Mouse (Mus musculus) midbrain, embryonic 16.5 days (tissue): ENCODE results near the gene Metap2. TPM values are rescaled to one million over a fixed set of nuclear protein-coding genes. Genes with fewer than 3 reads are reported as not detected.

Source experiments
- ATAC-seq: fragments of 200-750 bp; cut with Nextera tagmentation; 2 replicates; pipeline ENCODE4 v1.8.0; 2017; ENCODE audit warnings: moderate TSS enrichment
- H3K27ac ChIP-seq: fragments of 300-500 bp; sonication (generic); 2 replicates; pipeline ENCODE4 v1.5.1; 2014; ENCODE audit warnings: mild to moderate bottlenecking, low read length, mixed read lengths
- H3K27me3 ChIP-seq: fragments of 300-500 bp; sonication (generic); 2 replicates; pipeline ENCODE4 v1.6.1; 2014; ENCODE audit warnings: low read depth, low read length, mixed read lengths; ENCODE audit not compliant: control insufficient read depth, insufficient read depth
- H3K36me3 ChIP-seq: fragments of 300-500 bp; sonication (generic); 2 replicates; pipeline ENCODE4 v1.6.1; 2014; ENCODE audit warnings: mild to moderate bottlenecking, low read length, moderate library complexity, mixed read lengths; ENCODE audit not compliant: control insufficient read depth, insufficient read depth
- H3K4me1 ChIP-seq: fragments of 300-500 bp; sonication (generic); 2 replicates; pipeline ENCODE4 v1.6.1; 2014; ENCODE audit warnings: mild to moderate bottlenecking, low read length, mixed read lengths; ENCODE audit not compliant: control insufficient read depth, insufficient read depth
- H3K4me2 ChIP-seq: fragments of 300-500 bp; sonication (generic); 2 replicates; pipeline ENCODE4 v1.6.1; 2014; ENCODE audit warnings: mild to moderate bottlenecking, low read length, mixed read lengths
- H3K4me3 ChIP-seq: fragments of 300-500 bp; sonication (generic); 2 replicates; pipeline ENCODE4 v1.5.1; 2014; ENCODE audit warnings: low read depth, mild to moderate bottlenecking, low read length, moderate library complexity, mixed read lengths
- H3K9ac ChIP-seq: fragments of 300-500 bp; sonication (generic); 2 replicates; pipeline ENCODE4 v1.6.1; 2014; ENCODE audit warnings: low read depth, low read length, mixed read lengths
- H3K9me3 ChIP-seq: fragments of 300-500 bp; sonication (generic); replicated peaks from 2 replicates; pipeline ENCODE4 v1.6.1; 2014; ENCODE audit warnings: mild to moderate bottlenecking, low read length, mixed read lengths; ENCODE audit not compliant: control insufficient read depth, poor library complexity, severe bottlenecking
- WGBS: fragments of 180-500 bp; shearing (Covaris S2); extraction: QIAGEN DNeasy Blood & Tissue Kit; methylation state at CpG from one replicate; pipeline ENCODE4 v1.1.7; 2014; 5-methylcytosine and 5-hydroxymethylcytosine counted together
- polyA plus RNA-seq: library from polyadenylated mRNA; unstranded; fragments of >200 nt; fragmentation: Nextera tagmentation; extraction: Ambion mirVana; gene quantifications from 2 replicates; pipeline ENCODE4 v1.2.1, GENCODE M21; 2015

Gene Metap2
- polyA plus RNA-seq, 1 experiment from 2014 or later = 156 TPM

DNA sequence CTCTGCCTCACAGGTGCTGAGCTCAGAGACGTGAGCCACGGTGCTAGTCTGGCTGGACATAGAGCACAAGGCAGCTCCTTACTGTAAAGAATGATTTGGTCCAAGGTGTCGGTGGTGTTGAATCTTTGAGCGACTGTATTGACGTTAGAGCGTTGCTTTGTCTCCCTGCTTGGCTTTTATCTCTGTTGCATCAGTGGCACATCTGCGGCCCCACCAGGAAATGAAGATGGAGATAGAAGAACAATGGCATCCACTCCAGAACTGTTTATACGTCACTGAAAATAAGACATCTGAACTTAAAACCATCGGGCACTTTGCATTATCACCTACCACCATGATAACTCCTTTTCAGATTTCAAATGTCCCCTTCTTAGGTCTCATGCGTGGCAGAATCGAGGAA is 3.0 kb upstream of the Metap2 start:
- ATAC-seq = no peak
- H3K27me3 ChIP-seq = no peaks in the 10 kb centered on the region
- 92% methylated on average over 11 of the region's 11 CpGs for WGBS
- H3K4me2 ChIP-seq = no peak overlapping the region
- no peak overlapping the region for H3K9ac ChIP-seq
- no peak overlapping the region for H3K27ac ChIP-seq
- no peaks in the 10 kb centered on the region for H3K9me3 ChIP-seq
- no peaks in the 10 kb centered on the region for H3K4me1 ChIP-seq
- H3K36me3 ChIP-seq = no peaks in the 10 kb centered on the region
- H3K4me3 ChIP-seq = no peak overlapping the region

DNA sequence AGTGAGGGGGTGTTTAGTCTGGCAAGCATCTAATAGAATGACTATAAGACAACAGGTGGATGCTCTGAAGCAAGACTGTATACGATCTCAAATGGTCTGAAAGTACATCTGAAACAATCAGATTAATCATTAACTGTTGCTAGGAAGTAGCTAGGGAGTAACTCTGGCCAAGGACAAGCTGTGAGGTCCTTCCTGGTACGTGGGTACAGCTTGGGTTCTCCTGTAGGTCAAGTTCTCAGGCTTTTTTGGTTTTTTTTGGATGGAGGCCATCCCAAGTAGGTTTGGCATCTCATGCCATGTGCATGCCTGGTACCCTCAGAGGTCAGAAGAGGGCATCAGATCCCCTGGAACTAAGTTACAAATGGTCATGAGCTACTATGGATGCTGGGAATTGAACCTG is 2.4 kb upstream of the Metap2 start:
- no peak overlapping the region for H3K4me3 ChIP-seq
- 61% methylated on average over 2 of the region's 2 CpGs for WGBS
- no peak overlapping the region for H3K27ac ChIP-seq

DNA sequence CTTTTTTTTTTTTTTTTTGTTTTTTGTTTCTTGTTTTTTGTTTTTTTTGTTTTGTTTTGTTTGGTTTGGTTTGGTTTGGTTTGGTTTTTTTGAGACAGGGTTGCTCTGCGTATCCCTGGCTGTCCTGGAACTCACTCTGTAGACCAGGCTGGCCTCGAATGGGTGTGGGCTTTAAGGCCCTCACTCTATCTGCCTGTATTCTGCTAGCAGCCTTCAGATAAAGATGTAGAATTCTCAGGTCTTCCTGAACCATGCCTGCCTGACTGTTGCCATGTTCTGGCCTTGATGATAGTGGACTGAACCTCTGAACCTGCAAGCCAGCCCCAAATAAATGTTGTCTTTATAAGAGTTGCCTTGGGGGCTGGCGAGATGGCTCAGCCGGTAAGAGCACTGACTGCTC is 4.3 kb downstream of the Metap2 start:
- Histone ChIP-seq H3K4me2 (no peak overlapping the region), H3K9ac (no peak overlapping the region), H3K4me1 (peaks cover 15% of the 10 kb centered on the region), H3K36me3 (no peaks in the 10 kb centered on the region), H3K4me3 (no peak overlapping the region), H3K9me3 (no peaks in the 10 kb centered on the region), H3K27ac (no peak overlapping the region), H3K27me3 (no peaks in the 10 kb centered on the region; the same call in 1 of the 2 replicates)
- WGBS = 88% methylated on average over 4 of the region's 4 CpGs
- no peak for ATAC-seq

More for the DNA sequence above, 2.4 kb upstream of the Metap2 start:
- no peak overlapping the region for H3K4me2 ChIP-seq
- no peak for ATAC-seq
- H3K9ac ChIP-seq = no peak overlapping the region
- H3K36me3 ChIP-seq = no peaks in the 10 kb centered on the region
- no peaks in the 10 kb centered on the region for H3K27me3 ChIP-seq
- no peaks in the 10 kb centered on the region for H3K9me3 ChIP-seq
- H3K4me1 ChIP-seq = no peaks in the 10 kb centered on the region

DNA sequence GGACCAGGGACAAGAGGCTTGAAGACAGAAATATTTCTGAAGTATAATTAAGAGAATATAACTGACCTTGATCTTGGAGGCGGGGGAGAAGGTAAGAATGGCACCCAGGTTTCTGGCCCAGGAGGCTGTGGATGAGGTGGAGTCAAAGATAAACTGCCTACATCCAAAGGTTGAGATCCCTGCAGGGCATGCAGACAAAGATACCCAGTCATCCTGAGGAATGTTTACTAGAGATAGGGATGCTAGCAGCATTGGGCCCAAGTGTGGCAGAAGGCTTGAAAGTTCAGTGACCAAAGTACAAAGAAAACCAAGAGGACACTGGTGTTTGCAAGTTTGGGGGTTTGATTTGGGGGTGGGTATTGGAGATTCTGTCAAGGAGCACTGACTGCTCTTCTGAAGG is 5.9 kb downstream of the Metap2 start:
- H3K27me3 ChIP-seq = no peaks in the 10 kb centered on the region; the same call in 1 of the 2 replicates
- H3K4me3 ChIP-seq = no peak overlapping the region
- no peak overlapping the region for H3K9ac ChIP-seq
- no peak overlapping the region for H3K27ac ChIP-seq
- ATAC-seq = no peak
- H3K4me1 ChIP-seq = peaks cover 15% of the 10 kb centered on the region
- WGBS = 97% methylated on average over 1 of the region's 1 CpGs
- H3K36me3 ChIP-seq = 0 out of 2 replicates have a peak, but pooled peaks cover 1% of the 10 kb centered on the region
- H3K9me3 ChIP-seq = no peaks in the 10 kb centered on the region
- H3K4me2 ChIP-seq = no peak overlapping the region

DNA sequence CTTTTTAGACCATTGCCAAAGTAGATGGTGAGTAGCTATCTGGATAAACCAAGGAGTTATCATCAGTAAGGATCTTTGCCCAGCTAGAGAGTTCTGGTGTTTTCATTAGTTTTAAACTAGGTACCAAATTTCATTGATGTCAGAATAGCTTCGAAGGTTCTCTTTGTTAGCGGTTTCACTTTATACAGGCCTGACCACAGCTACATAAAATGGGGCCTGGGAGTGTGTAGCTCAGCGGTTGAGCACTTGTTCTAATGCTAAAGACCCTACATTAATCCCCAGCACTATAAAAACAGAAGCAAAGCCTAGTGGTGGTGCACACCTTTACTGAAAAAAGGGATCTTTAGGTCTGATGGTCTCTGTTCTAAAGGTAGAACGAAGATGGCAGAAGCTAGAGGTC is 6.3 kb downstream of the Metap2 start:
- Histone ChIP-seq H3K36me3 (0 out of 2 replicates have a peak, but pooled peaks cover 6% of the 10 kb centered on the region), H3K27me3 (no peaks in the 10 kb centered on the region; the same call in 1 of the 2 replicates), H3K9me3 (no peaks in the 10 kb centered on the region), H3K4me2 (peak overlapping the region; percentile 66), H3K27ac (no peak overlapping the region), H3K4me3 (peak overlapping the region; percentile 98), H3K9ac (0 out of 2 replicates have a peak overlapping the region, but pooled peaks have one; percentile 92), H3K4me1 (peaks cover 15% of the 10 kb centered on the region)
- 65% methylated on average over 4 of the region's 4 CpGs for WGBS
- ATAC-seq = no peak

DNA sequence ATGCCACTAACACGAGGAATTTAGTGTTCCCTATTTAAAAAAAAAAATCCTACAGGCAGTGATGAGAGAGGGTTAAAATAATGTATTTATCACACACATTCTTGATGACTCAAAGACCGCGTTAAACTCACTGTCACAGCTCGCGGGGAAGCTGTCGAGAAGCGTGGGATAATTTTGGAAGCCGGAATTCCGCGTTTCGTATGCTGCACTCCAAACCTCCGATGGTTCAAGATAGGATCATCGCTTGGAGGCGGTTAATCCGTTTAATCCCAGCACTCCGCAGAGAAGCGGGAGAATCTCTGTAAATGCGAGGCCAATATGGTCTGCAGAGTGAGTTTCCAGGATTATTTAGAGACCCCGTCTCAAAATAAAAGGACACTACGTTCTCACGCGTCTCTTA is 6.9 kb downstream of the Metap2 start:
- no peaks in the 10 kb centered on the region for H3K9me3 ChIP-seq
- peaks cover 15% of the 10 kb centered on the region for H3K4me1 ChIP-seq
- H3K4me3 ChIP-seq = peak overlapping the region; percentile 98
- H3K36me3 ChIP-seq = peaks cover 8% of the 10 kb centered on the region; the same call in 1 of the 2 replicates
- H3K9ac ChIP-seq = peak overlapping the region; percentile 92
- no peaks in the 10 kb centered on the region; the same call in 1 of the 2 replicates for H3K27me3 ChIP-seq
- H3K4me2 ChIP-seq = peak overlapping the region; percentile 66
- peak; percentile 33; the same call in 1 of the 2 replicates for ATAC-seq
- H3K27ac ChIP-seq = peak overlapping the region; percentile 92
- 0% methylated on average over 22 of the region's 22 CpGs for WGBS

DNA sequence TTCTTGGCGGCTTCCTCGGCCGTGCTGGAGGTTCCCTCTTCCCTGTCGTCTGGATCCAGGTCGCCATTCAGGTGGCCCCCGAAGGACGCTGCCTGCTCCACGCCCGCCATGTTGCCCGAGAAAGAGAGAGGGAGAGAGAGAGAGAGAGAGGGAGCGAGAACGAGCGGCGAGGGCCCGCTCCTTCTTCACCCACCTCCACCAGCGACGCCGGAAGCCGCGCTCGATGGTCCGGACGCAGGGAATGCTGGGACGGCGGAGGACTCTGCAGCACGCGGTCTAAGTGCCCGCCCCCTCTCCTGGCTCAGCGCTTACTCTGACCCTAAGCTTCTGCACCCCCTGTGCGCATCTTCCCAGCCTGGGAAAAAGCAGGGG is 7.3 kb downstream of the Metap2 start:
- H3K4me1 ChIP-seq = peaks cover 15% of the 10 kb centered on the region
- H3K9ac ChIP-seq = peak overlapping the region; percentile 92
- peaks cover 12% of the 10 kb centered on the region; the same call in 1 of the 2 replicates for H3K36me3 ChIP-seq
- H3K4me3 ChIP-seq = peak overlapping the region; percentile 98
- H3K9me3 ChIP-seq = no peaks in the 10 kb centered on the region
- ATAC-seq = peak; percentile 99
- 1% methylated on average over 9 of the region's 30 CpGs for WGBS
- peak overlapping the region; percentile 92 for H3K27ac ChIP-seq
- peak overlapping the region; percentile 92 for H3K4me2 ChIP-seq
- H3K27me3 ChIP-seq = no peaks in the 10 kb centered on the region; the same call in 1 of the 2 replicates

DNA sequence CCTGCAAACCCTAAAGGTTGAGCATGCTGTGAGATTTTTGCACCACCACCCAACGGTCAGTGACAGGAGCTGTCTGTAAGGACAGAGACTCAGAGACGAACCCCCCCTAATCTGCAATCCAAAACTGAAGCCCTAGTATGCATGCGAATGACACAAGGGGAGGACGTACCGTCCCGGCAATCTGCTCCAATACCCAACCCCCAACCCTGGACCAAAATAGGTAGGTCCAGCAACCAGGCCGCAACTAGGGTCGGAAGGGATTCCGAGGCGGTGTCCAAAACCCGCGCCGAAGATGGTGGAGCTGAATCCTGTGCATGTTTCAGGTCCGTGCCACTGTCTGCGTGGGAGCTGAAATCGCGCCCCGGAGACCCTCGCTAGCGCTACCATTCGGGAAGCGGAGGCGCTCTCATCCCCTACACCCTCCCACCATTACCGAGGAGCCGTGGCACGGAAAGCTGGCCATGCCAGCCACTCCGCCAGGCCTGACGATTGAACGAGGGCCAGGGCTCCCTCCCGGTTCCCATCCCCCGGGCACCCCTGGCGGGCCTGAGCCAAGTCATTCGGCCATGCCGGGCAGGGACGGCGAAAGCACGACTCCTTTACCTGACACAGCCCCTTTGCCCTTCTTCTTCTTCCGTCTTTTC is 7.8 kb downstream of the Metap2 start:
- Histone ChIP-seq H3K4me2 (peak overlapping the region; percentile 92), H3K4me3 (peak overlapping the region; percentile 98), H3K4me1 (peaks cover 16% of the 10 kb centered on the region), H3K27me3 (no peaks in the 10 kb centered on the region; the same call in 1 of the 2 replicates), H3K36me3 (peaks cover 14% of the 10 kb centered on the region; the same call in 1 of the 2 replicates), H3K27ac (peak overlapping the region; percentile 92), H3K9ac (peak overlapping the region; percentile 92), H3K9me3 (no peaks in the 10 kb centered on the region)
- ATAC-seq = peak; percentile 70
- WGBS = under 1% methylated on average over 37 of the region's 38 CpGs

DNA sequence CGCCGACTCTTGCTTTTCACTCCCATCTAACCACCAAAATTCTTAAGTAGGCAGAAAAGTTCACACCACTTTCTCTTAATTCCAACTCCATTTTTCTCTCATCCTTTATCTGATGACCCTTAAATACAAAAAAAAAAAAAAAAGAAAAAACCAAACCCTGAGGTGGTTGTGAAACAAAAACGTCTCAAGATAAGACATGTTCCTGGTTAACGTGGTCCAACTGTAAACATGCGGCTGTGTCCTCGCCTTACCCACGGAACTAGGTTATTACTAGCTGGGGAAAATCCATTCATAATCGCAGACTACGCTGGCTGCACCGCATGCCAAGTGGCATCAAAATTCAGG is 8.3 kb downstream of the Metap2 start:
- Histone ChIP-seq H3K9me3 (no peaks in the 10 kb centered on the region), H3K36me3 (peaks cover 18% of the 10 kb centered on the region; the same call in 1 of the 2 replicates), H3K4me3 (peak overlapping the region; percentile 98), H3K27ac (peak overlapping the region; percentile 92), H3K4me1 (peaks cover 18% of the 10 kb centered on the region), H3K9ac (peak overlapping the region; percentile 92), H3K27me3 (no peaks in the 10 kb centered on the region), H3K4me2 (peak overlapping the region; percentile 92)
- 19% methylated on average over 10 of the region's 10 CpGs for WGBS
- no peak for ATAC-seq
